Mouse (Mus musculus) E14TG2a.4 (cell line): ENCODE measurements at regions not wholly inside any gene's neighbourhood (a gene's known extent, or its start where the extent isn't known, plus 50 kb on each side); places are given as distances from the start of the nearest gene placed in this dataset.

Experiments
- CTCF ChIP-seq: conservative IDR thresholded peaks from 2 replicates; pipeline ENCODE4 v1.5.1; 2014; ENCODE audit warnings: low read length
- NANOG ChIP-seq: IDR thresholded peaks from 2 replicates; pipeline ENCODE4 v1.6.1; 2014; ENCODE audit warnings: borderline replicate concordance, low read length, mixed read lengths
- POU5F1 ChIP-seq: IDR thresholded peaks from 2 replicates; pipeline ENCODE4 v1.6.1; 2014; ENCODE audit warnings: low read length, borderline replicate concordance

DNA sequence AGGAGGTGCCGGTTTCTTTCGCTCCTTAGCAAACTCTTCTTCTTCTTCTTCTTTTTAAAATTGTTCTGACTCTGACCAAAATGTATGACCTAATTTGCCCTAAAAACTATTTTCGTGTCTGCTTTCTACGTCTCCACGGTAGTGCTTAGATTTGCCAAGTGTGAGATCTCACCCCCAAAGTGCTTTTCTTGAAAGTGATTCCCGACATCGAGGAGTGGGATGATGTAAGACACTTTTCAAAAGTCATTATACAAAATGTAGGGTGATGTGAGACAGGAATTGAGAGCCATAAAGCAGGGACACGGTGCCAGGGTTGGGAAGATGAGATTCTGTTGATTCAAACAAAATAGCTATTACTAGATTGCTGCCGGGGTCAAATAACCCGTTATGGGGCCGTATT lies 139.5 kb downstream of the Enc1 start:
- no peak for TF ChIP-seq CTCF
- TF ChIP-seq NANOG, result no peak
- no peak for TF ChIP-seq POU5F1
